In genomic region chr14:8632211-8632610, GRCm38 (mm10) we compare ENCODE assay signal across 15 mouse cellular contexts.
"Had no signal": no experiment of that assay in that cellular context is flagged by ENCODE, and none has a peak within 500 bp of the region (broad histone marks: within the 10 kb centered on the region; RNA-seq: fewer than 3 reads in every experiment).

No protein-coding gene starts in this region.

- ATAC-seq: intestine, embryonic 16.5 days had no signal

- H3K4me3 ChIP-seq: limb, embryonic 15.5 days; liver, embryonic 13.5 days; midbrain, embryonic 10.5 days; myocyte; neural tube, embryonic 13.5 days; stomach, embryonic 15.5 days had no signal

- H3K9ac ChIP-seq: limb, embryonic 15.5 days; liver, embryonic 13.5 days; neural tube, embryonic 13.5 days; stomach, embryonic 15.5 days had no signal

- H3K27ac ChIP-seq: limb, embryonic 15.5 days; liver, embryonic 13.5 days; midbrain, embryonic 10.5 days; neural tube, embryonic 13.5 days; stomach, embryonic 15.5 days had no signal

- H3K4me2 ChIP-seq: limb, embryonic 15.5 days; liver, embryonic 13.5 days; neural tube, embryonic 13.5 days; stomach, embryonic 15.5 days had no signal

- H3K27me3 ChIP-seq: limb, embryonic 15.5 days; liver, embryonic 13.5 days; neural tube, embryonic 13.5 days; stomach, embryonic 15.5 days had no signal

- DNase-seq: kidney, adult 2 months; kidney, postnatal 25 days; layer of hippocampus, adult 9-11 months; layer of hippocampus, postnatal 36 days; liver, embryonic 13.5 days; lung, adult 18-20 months; lung, postnatal 36 days; midbrain, embryonic 14.5 days; retina, postnatal 1 day had no signal

- H3K36me3 ChIP-seq: limb, embryonic 15.5 days; liver, embryonic 13.5 days; midbrain, embryonic 10.5 days; neural tube, embryonic 13.5 days; stomach, embryonic 15.5 days had no signal

- H3K9me3 ChIP-seq: limb, embryonic 15.5 days; liver, embryonic 13.5 days; midbrain, embryonic 10.5 days; neural tube, embryonic 13.5 days; stomach, embryonic 15.5 days had no signal

- H3K4me1 ChIP-seq: limb, embryonic 15.5 days; liver, embryonic 13.5 days; midbrain, embryonic 10.5 days; neural tube, embryonic 13.5 days; stomach, embryonic 15.5 days had no signal
